Mouse (Mus musculus): Measurements from ENCODE around the gene Rasal2. TPM values are rescaled to one million over a fixed set of nuclear protein-coding genes. Genes with fewer than 3 reads are reported as not detected.

Rasal2 gene
- total and polyA plus RNA-seq, 3 experiments: 5.1 to 23.2 (median 22.2) TPM

GRCm38 (mm10) chr1:157275672-157276307, 136.6 kb downstream of the Rasal2 start:
- H3K27ac ChIP-seq: no peak overlapping the region
- peaks cover 3% of the 10 kb centered on the region for H3K4me1 ChIP-seq (ENCODE audit: control insufficient read depth, insufficient read depth, low read length)
- TF ChIP-seq EP300 (IDR thresholded peaks at IDR 0.05; ENCODE audit: insufficient read depth, low read depth, low read length) (no peak), POLR2A (IDR thresholded peaks at IDR 0.05; ENCODE audit: insufficient read depth, low read depth, low read length) (no peak), CTCF (IDR thresholded peaks at IDR 0.05) (no peak)
- H3K36me3 ChIP-seq (ENCODE audit: control insufficient read depth, insufficient read depth, low read length): peaks cover 4% of the 10 kb centered on the region
- no peak overlapping the region for H3K4me3 ChIP-seq
- H3K27me3 ChIP-seq (ENCODE audit: control insufficient read depth, insufficient read depth, low read length): no peaks in the 10 kb centered on the region
- no peak for DNase-seq
- WGBS: 72% methylated on average over 4 of the region's 4 CpGs
- no peak overlapping the region for H3K9ac ChIP-seq (ENCODE audit: low read depth, low read length)
- H3K79me2 ChIP-seq (replicated peaks; ENCODE audit: control insufficient read depth, insufficient read depth, low read length): no peaks in the 10 kb centered on the region
- intact Hi-C loops (cut with DNase I): no loop called here

- no peaks in the 10 kb centered on the region for H3K27me3 ChIP-seq (ENCODE audit: control insufficient read depth, insufficient read depth, low read length)
- no peak for DNase-seq
- no peak overlapping the region for H3K9ac ChIP-seq (ENCODE audit: low read depth, low read length)
- H3K27ac ChIP-seq: no peak overlapping the region
- peaks cover 4% of the 10 kb centered on the region for H3K36me3 ChIP-seq (ENCODE audit: control insufficient read depth, insufficient read depth, low read length)
- H3K4me1 ChIP-seq (ENCODE audit: control insufficient read depth, insufficient read depth, low read length): peaks cover 2% of the 10 kb centered on the region; the same call in 1 of the 2 replicates
- intact Hi-C loops (cut with DNase I): no loop called here
- TF ChIP-seq CTCF (IDR thresholded peaks at IDR 0.05): no peak
- TF ChIP-seq POLR2A (IDR thresholded peaks at IDR 0.05; ENCODE audit: insufficient read depth, low read depth, low read length): no peak
- TF ChIP-seq EP300 (IDR thresholded peaks at IDR 0.05; ENCODE audit: insufficient read depth, low read depth, low read length): no peak
- WGBS: 69% methylated on average over 3 of the region's 3 CpGs
- H3K79me2 ChIP-seq (replicated peaks; ENCODE audit: control insufficient read depth, insufficient read depth, low read length): 0 out of 2 replicates have a peak, but pooled peaks cover 1% of the 10 kb centered on the region
- no peak overlapping the region for H3K4me3 ChIP-seq
Observed at GRCm38 (mm10) chr1:157267894-157268293, 144.5 kb downstream of the Rasal2 start.

- Histone ChIP-seq H3K9ac (ENCODE audit: low read depth, low read length) (no peak overlapping the region), H3K4me1 (ENCODE audit: control insufficient read depth, insufficient read depth, low read length) (peaks cover 3% of the 10 kb centered on the region), H3K4me3 (no peak overlapping the region), H3K27me3 (ENCODE audit: control insufficient read depth, insufficient read depth, low read length) (no peaks in the 10 kb centered on the region), H3K27ac (peak overlapping the region; percentile 29; the same call in 1 of the 2 replicates), H3K79me2 (replicated peaks; ENCODE audit: control insufficient read depth, insufficient read depth, low read length) (no peaks in the 10 kb centered on the region; the same call in none of the 2 replicates), H3K36me3 (ENCODE audit: control insufficient read depth, insufficient read depth, low read length) (0 out of 2 replicates have a peak, but pooled peaks cover 3% of the 10 kb centered on the region)
- intact Hi-C loops (cut with DNase I): no loop called here
- 19% methylated on average over 4 of the region's 4 CpGs for WGBS
- no peak for TF ChIP-seq POLR2A (IDR thresholded peaks at IDR 0.05; ENCODE audit: insufficient read depth, low read depth, low read length)
- TF ChIP-seq EP300 (IDR thresholded peaks at IDR 0.05; ENCODE audit: insufficient read depth, low read depth, low read length): no peak
- no peak for TF ChIP-seq CTCF (IDR thresholded peaks at IDR 0.05)
- peak in 1 of 2 experiments; percentile 44 for DNase-seq
Observed at GRCm38 (mm10) chr1:157256562-157256961, 155.8 kb downstream of the Rasal2 start.

GRCm38 (mm10) chr1:157255776-157256175, 156.6 kb downstream of the Rasal2 start:
- intact Hi-C loops (cut with DNase I): no loop called here
- 85% methylated on average over 1 of the region's 1 CpGs for WGBS

GRCm38 (mm10) chr1:157253600-157254490, 158.6 kb downstream of the Rasal2 start:
- no peak for DNase-seq
- TF ChIP-seq CTCF (IDR thresholded peaks at IDR 0.05) (no peak), EP300 (IDR thresholded peaks at IDR 0.05; ENCODE audit: insufficient read depth, low read depth, low read length) (no peak), POLR2A (IDR thresholded peaks at IDR 0.05; ENCODE audit: insufficient read depth, low read depth, low read length) (no peak)
- Histone ChIP-seq H3K27me3 (ENCODE audit: control insufficient read depth, insufficient read depth, low read length) (no peaks in the 10 kb centered on the region), H3K79me2 (replicated peaks; ENCODE audit: control insufficient read depth, insufficient read depth, low read length) (no peaks in the 10 kb centered on the region; the same call in none of the 2 replicates), H3K4me1 (ENCODE audit: control insufficient read depth, insufficient read depth, low read length) (peaks cover 3% of the 10 kb centered on the region), H3K36me3 (ENCODE audit: control insufficient read depth, insufficient read depth, low read length) (0 out of 2 replicates have a peak, but pooled peaks cover 3% of the 10 kb centered on the region), H3K9ac (ENCODE audit: low read depth, low read length) (no peak overlapping the region), H3K4me3 (no peak overlapping the region), H3K27ac (no peak overlapping the region)
- WGBS: 86% methylated on average over 9 of the region's 9 CpGs
- intact Hi-C loops (cut with DNase I): no loop called here

More at GRCm38 (mm10) chr1:157255776-157256175, 156.6 kb downstream of the Rasal2 start:
- Histone ChIP-seq H3K4me1 (ENCODE audit: control insufficient read depth, insufficient read depth, low read length) (peaks cover 3% of the 10 kb centered on the region), H3K27ac (no peak overlapping the region), H3K36me3 (ENCODE audit: control insufficient read depth, insufficient read depth, low read length) (0 out of 2 replicates have a peak, but pooled peaks cover 3% of the 10 kb centered on the region), H3K9ac (ENCODE audit: low read depth, low read length) (no peak overlapping the region), H3K79me2 (replicated peaks; ENCODE audit: control insufficient read depth, insufficient read depth, low read length) (no peaks in the 10 kb centered on the region; the same call in none of the 2 replicates), H3K4me3 (no peak overlapping the region), H3K27me3 (ENCODE audit: control insufficient read depth, insufficient read depth, low read length) (no peaks in the 10 kb centered on the region)
- no peak for DNase-seq
- no peak for TF ChIP-seq CTCF (IDR thresholded peaks at IDR 0.05)
- no peak for TF ChIP-seq POLR2A (IDR thresholded peaks at IDR 0.05; ENCODE audit: insufficient read depth, low read depth, low read length)
- TF ChIP-seq EP300 (IDR thresholded peaks at IDR 0.05; ENCODE audit: insufficient read depth, low read depth, low read length): no peak

Measured in heart, adult 2 months (tissue).